Mouse (Mus musculus) intestine, embryonic 16.5 days (tissue): Measurements from ENCODE around the gene Cdh13. TPM values are rescaled to one million over a fixed set of nuclear protein-coding genes. Genes with fewer than 3 reads are reported as not detected.

Source experiments
- ATAC-seq: fragments of 200-750 bp; cut with Nextera tagmentation; 2 replicates; pipeline ENCODE4 v1.8.0; 2017; ENCODE audit warnings: moderate TSS enrichment, moderate library complexity
- H3K27ac ChIP-seq: fragments of 300-500 bp; sonication (generic); 2 replicates; pipeline ENCODE4 v1.5.1; 2014; ENCODE audit warnings: mild to moderate bottlenecking, low read length
- H3K27me3 ChIP-seq: fragments of 300-500 bp; sonication (generic); replicated peaks from 2 replicates; pipeline ENCODE4 v1.6.1; 2014; ENCODE audit warnings: low read length, control low read depth, mixed read lengths; ENCODE audit not compliant: control insufficient read depth, insufficient read depth
- H3K36me3 ChIP-seq: fragments of 300-500 bp; sonication (generic); 2 replicates; pipeline ENCODE4 v1.6.1; 2014; ENCODE audit warnings: low read length, control low read depth; ENCODE audit not compliant: control insufficient read depth, insufficient read depth
- H3K4me1 ChIP-seq: fragments of 300-500 bp; sonication (generic); 2 replicates; pipeline ENCODE4 v1.6.1; 2014; ENCODE audit warnings: low read length, control low read depth, mixed read lengths; ENCODE audit not compliant: control insufficient read depth, insufficient read depth
- H3K4me2 ChIP-seq: fragments of 300-500 bp; sonication (generic); 2 replicates; pipeline ENCODE4 v1.6.1; 2014; ENCODE audit warnings: low read depth, low read length, control low read depth
- H3K4me3 ChIP-seq: fragments of 300-500 bp; sonication (generic); 2 replicates; pipeline ENCODE4 v1.5.1; 2014; ENCODE audit warnings: mild to moderate bottlenecking, low read length
- H3K9ac ChIP-seq: fragments of 300-500 bp; sonication (generic); 2 replicates; pipeline ENCODE4 v1.6.1; 2014; ENCODE audit warnings: low read depth, low read length
- H3K9me3 ChIP-seq: fragments of 300-500 bp; sonication (generic); 2 replicates; pipeline ENCODE4 v1.6.1; 2016; ENCODE audit warnings: low read length, control low read depth; ENCODE audit not compliant: control insufficient read depth
- WGBS: fragments of 180-500 bp; shearing (Covaris S2); extraction: QIAGEN DNeasy Blood & Tissue Kit; methylation state at CpG from one replicate; pipeline ENCODE4 v1.1.7; 2014; 5-methylcytosine and 5-hydroxymethylcytosine counted together
- polyA plus RNA-seq: library from polyadenylated mRNA; unstranded; fragments of >200 nt; fragmentation: Nextera tagmentation; extraction: Ambion mirVana; gene quantifications from 2 replicates; pipeline ENCODE4 v1.2.1, GENCODE M21; 2015

The Cdh13 gene
- polyA plus RNA-seq, 1 experiment from 2014 or later: 6.5 TPM

GRCm38 (mm10) chr8:119004821-119005220 lies 721.3 kb downstream of the Cdh13 start:
- ATAC-seq: no peak
- Histone ChIP-seq H3K9ac (no peak overlapping the region), H3K36me3 (no peaks in the 10 kb centered on the region), H3K4me3 (no peak overlapping the region), H3K9me3 (no peaks in the 10 kb centered on the region), H3K27me3 (no peaks in the 10 kb centered on the region), H3K4me1 (no peaks in the 10 kb centered on the region), H3K4me2 (no peak overlapping the region), H3K27ac (no peak overlapping the region)
- 84% methylated on average over 5 of the region's 5 CpGs for WGBS

- H3K4me2 ChIP-seq: no peak overlapping the region
- 78% methylated on average over 6 of the region's 6 CpGs for WGBS
- H3K36me3 ChIP-seq: no peaks in the 10 kb centered on the region
- H3K4me3 ChIP-seq: no peak overlapping the region
- H3K27ac ChIP-seq: no peak overlapping the region
- no peaks in the 10 kb centered on the region for H3K4me1 ChIP-seq
- no peak overlapping the region for H3K9ac ChIP-seq
- no peaks in the 10 kb centered on the region for H3K27me3 ChIP-seq
- no peaks in the 10 kb centered on the region for H3K9me3 ChIP-seq
- no peak for ATAC-seq
Measured at GRCm38 (mm10) chr8:119018675-119019074, 735.1 kb downstream of the Cdh13 start.

- 38% methylated on average over 11 of the region's 11 CpGs for WGBS
- Histone ChIP-seq H3K27me3 (no peaks in the 10 kb centered on the region), H3K4me2 (no peak overlapping the region), H3K27ac (no peak overlapping the region), H3K9ac (no peak overlapping the region), H3K36me3 (no peaks in the 10 kb centered on the region), H3K9me3 (no peaks in the 10 kb centered on the region), H3K4me1 (no peaks in the 10 kb centered on the region), H3K4me3 (no peak overlapping the region)
- ATAC-seq: peak; percentile 56; the same call in 1 of the 2 replicates
Measured at GRCm38 (mm10) chr8:119020781-119021180, 737.2 kb downstream of the Cdh13 start.

GRCm38 (mm10) chr8:119021478-119021877 lies 737.9 kb downstream of the Cdh13 start:
- Histone ChIP-seq H3K36me3 (no peaks in the 10 kb centered on the region), H3K27me3 (no peaks in the 10 kb centered on the region), H3K27ac (no peak overlapping the region), H3K9me3 (no peaks in the 10 kb centered on the region), H3K9ac (no peak overlapping the region), H3K4me3 (no peak overlapping the region), H3K4me2 (no peak overlapping the region), H3K4me1 (no peaks in the 10 kb centered on the region)
- no peak for ATAC-seq
- 85% methylated on average over 11 of the region's 11 CpGs for WGBS

- WGBS: 58% methylated on average over 9 of the region's 9 CpGs
- Histone ChIP-seq H3K4me2 (no peak overlapping the region), H3K27ac (no peak overlapping the region), H3K4me1 (no peaks in the 10 kb centered on the region), H3K27me3 (no peaks in the 10 kb centered on the region), H3K4me3 (no peak overlapping the region), H3K36me3 (no peaks in the 10 kb centered on the region), H3K9ac (no peak overlapping the region), H3K9me3 (no peaks in the 10 kb centered on the region)
- ATAC-seq: peak; percentile 31; the same call in 1 of the 2 replicates
Measured at GRCm38 (mm10) chr8:119022301-119022870, 738.9 kb downstream of the Cdh13 start.

- no peaks in the 10 kb centered on the region for H3K27me3 ChIP-seq
- WGBS: 79% methylated on average over 11 of the region's 11 CpGs
- no peak overlapping the region for H3K4me2 ChIP-seq
- H3K4me1 ChIP-seq: no peaks in the 10 kb centered on the region
- H3K9ac ChIP-seq: no peak overlapping the region
- H3K27ac ChIP-seq: no peak overlapping the region
- no peak for ATAC-seq
- H3K9me3 ChIP-seq: no peaks in the 10 kb centered on the region
- H3K36me3 ChIP-seq: no peaks in the 10 kb centered on the region
- H3K4me3 ChIP-seq: no peak overlapping the region
Measured at GRCm38 (mm10) chr8:119033398-119033797, 749.9 kb downstream of the Cdh13 start.

- Histone ChIP-seq H3K4me2 (no peak overlapping the region), H3K9me3 (no peaks in the 10 kb centered on the region), H3K9ac (no peak overlapping the region), H3K27me3 (no peaks in the 10 kb centered on the region), H3K27ac (no peak overlapping the region), H3K36me3 (no peaks in the 10 kb centered on the region), H3K4me3 (no peak overlapping the region), H3K4me1 (no peaks in the 10 kb centered on the region)
- ATAC-seq: no peak
- 85% methylated on average over 3 of the region's 3 CpGs for WGBS
Measured at GRCm38 (mm10) chr8:119034037-119034436, 750.5 kb downstream of the Cdh13 start.

- no peak overlapping the region for H3K27ac ChIP-seq
- no peaks in the 10 kb centered on the region for H3K36me3 ChIP-seq
- H3K4me3 ChIP-seq: no peak overlapping the region
- WGBS: 83% methylated on average over 7 of the region's 7 CpGs
- H3K27me3 ChIP-seq: no peaks in the 10 kb centered on the region
- no peaks in the 10 kb centered on the region for H3K9me3 ChIP-seq
- no peak for ATAC-seq
- no peak overlapping the region for H3K9ac ChIP-seq
- H3K4me2 ChIP-seq: no peak overlapping the region
- no peaks in the 10 kb centered on the region for H3K4me1 ChIP-seq
Measured at GRCm38 (mm10) chr8:119035126-119035525, 751.6 kb downstream of the Cdh13 start.

GRCm38 (mm10) chr8:119037571-119037970 lies 754.0 kb downstream of the Cdh13 start:
- ATAC-seq: no peak
- no peaks in the 10 kb centered on the region for H3K27me3 ChIP-seq
- H3K9ac ChIP-seq: no peak overlapping the region
- no peaks in the 10 kb centered on the region for H3K9me3 ChIP-seq
- no peak overlapping the region for H3K27ac ChIP-seq
- H3K4me1 ChIP-seq: no peaks in the 10 kb centered on the region
- H3K36me3 ChIP-seq: no peaks in the 10 kb centered on the region
- no peak overlapping the region for H3K4me2 ChIP-seq
- 91% methylated on average over 11 of the region's 11 CpGs for WGBS
- H3K4me3 ChIP-seq: no peak overlapping the region

- H3K4me2 ChIP-seq: no peak overlapping the region
- no peaks in the 10 kb centered on the region for H3K27me3 ChIP-seq
- H3K27ac ChIP-seq: no peak overlapping the region
- ATAC-seq: no peak
- H3K4me3 ChIP-seq: no peak overlapping the region
- H3K36me3 ChIP-seq: no peaks in the 10 kb centered on the region
- no peaks in the 10 kb centered on the region for H3K4me1 ChIP-seq
- H3K9ac ChIP-seq: no peak overlapping the region
- no peaks in the 10 kb centered on the region for H3K9me3 ChIP-seq
- 87% methylated on average over 2 of the region's 2 CpGs for WGBS
Measured at GRCm38 (mm10) chr8:119039358-119039757, 755.8 kb downstream of the Cdh13 start.
